Mouse (Mus musculus) thymus, adult 2 months (tissue): ENCODE measurements around the gene Msl1.

Source experiments
- CTCF ChIP-seq: fragments of 200-500 bp; IDR thresholded peaks from 2 replicates; pipeline ENCODE4 v1.5.1; 2012; ENCODE audit warnings: mild to moderate bottlenecking, control low read depth, low read length, moderate library complexity, borderline replicate concordance; ENCODE audit not compliant: control insufficient read depth, poor library complexity, insufficient read depth; ENCODE audit errors: extremely low read depth
- POLR2A ChIP-seq: fragments of 200-500 bp; IDR thresholded peaks from 2 replicates; pipeline ENCODE4 v1.6.1; 2012; ENCODE audit warnings: mild to moderate bottlenecking, low read length, control low read depth, moderate library complexity; ENCODE audit not compliant: control insufficient read depth, poor library complexity, insufficient read depth; ENCODE audit errors: extremely low read depth

- TF ChIP-seq CTCF (no peak), POLR2A (no peak)
These were observed 12.6 kb upstream of the Msl1 start for GRCm38 (mm10) chr11:98782651-98783235.
